Mouse (Mus musculus) effector memory CD4-positive, alpha-beta T cell, adult 7 months (primary cell): ENCODE results near the gene Tepsin. TPM values are rescaled to one million over a fixed set of nuclear protein-coding genes. Genes with fewer than 3 reads are reported as not detected.

Source experiments
- polyA plus RNA-seq: library from polyadenylated mRNA; unstranded; fragments of 100-300 nt; shearing (Covaris generic); gene quantifications from one replicate; pipeline ENCODE4 v1.2.1, GENCODE M21; 2017

Gene Tepsin
- polyA plus RNA-seq = 14.9 TPM

DNA sequence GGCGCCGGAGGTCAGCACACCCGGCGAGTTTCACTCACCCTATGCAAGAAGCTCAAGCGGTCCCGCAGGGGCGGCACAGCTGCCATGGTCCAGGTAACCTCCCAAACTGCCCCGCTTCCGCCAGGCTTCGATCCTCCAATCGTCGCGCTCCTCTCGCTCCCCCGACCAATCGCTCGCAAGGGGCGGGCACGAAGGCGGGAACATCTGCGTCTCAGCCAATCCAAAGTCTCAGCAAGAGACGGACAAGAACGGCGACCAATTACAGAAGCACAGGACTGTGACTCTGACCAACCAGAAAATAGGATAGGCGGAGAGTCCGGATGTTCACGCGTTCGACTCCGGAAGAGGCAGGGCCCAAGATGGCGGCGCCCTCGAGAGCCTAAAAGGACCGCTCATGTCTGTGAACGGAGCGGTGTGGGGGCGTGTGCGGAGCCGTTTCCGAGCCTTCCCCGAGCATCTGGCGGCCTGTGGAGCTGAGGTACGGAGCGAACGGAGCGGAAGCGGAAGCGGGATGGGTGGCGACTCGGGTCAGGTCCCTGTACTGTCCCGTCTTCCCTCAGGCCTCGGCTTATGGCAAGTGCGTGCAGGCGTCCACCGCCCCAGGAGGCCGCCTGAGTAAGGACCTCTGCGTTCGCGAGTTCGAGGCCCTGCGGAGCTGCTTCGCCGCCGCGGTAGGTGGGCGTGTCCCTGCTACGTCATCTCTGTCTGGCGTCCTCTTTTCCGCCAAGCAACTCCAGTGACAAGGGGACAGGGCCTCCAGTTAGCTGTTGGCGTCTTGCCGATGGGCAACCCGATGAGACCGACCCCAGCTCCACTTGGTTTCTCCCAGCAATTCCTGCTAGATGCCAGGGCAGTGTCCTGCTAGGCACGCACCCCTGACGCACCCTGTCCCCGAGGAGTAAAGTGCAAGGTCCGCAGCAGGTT, at the start of gene Tepsin, which contains the start of gene Ndufaf8:
Gene Tepsin, minus strand, starts transcription at position 144 of the 924 bp plus-strand sequence.
Gene Ndufaf8, plus strand, starts transcription at position 341 of the 924 bp plus-strand sequence.

DNA sequence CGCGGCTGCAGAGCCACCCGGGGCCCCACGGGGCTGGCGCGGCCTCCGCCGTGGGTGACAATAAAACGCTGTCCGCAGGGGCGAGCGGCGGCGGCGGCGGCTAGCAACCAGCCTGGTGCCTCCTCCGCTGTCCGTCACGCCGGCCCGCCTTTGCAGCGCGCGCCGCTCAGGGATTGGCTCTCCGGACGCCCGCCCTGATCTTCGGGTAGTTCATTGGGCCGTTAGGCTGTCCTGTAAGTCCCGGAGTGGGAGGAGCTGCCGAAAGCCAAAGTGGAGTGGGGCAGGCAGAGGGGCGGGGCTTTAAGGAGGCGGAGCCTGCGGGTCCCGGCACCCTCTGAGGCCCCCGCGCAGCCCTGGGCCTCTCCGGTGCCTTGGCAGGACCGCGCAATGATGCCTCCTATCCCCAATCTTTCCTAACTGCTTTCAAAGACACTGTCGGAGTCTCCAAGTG, 11.8 kb downstream of the Tepsin start, which contains the start of gene Cep131:
Gene Cep131, minus strand, starts transcription at position 126 of the 451 bp plus-strand sequence.

DNA sequence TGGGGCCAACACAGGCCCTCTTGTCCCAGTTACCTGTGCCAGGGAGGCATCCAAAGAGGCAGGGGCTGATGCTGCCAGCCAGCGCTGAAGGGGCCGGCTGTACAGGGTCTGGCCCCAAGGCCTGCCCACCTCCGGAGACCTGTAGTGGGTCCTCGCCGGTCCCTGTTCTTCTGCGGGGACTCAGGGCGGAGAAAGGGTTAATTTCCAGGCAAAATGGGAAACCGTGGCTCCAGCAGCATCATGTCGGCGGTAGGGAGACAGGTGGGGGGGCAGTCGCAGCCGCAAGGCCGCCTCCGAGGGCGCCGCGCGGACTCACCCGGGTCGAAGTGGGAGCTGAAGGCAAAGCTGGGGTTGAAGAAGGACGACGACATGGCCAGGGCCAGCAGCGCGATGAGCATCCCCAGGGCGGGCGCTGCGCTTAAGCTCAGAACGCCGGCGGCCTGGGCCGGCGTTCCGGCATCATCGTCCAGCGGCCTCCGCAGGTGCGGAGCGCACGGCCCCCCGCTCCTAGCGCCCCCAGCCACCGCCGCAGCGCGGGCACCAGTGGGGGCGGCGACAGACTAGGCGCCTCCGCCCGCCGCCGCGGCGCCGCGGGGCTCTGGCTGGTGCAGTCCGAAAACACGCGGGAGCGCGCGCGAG, 51.9 kb downstream of the Tepsin start, which contains the start of gene Aatk:
Gene Aatk, minus strand, starts transcription at position 615 of the 639 bp plus-strand sequence.

Other genes with a start within 250 kb of the Tepsin start
- gene Chmp6, start 185.3 kb downstream of the Tepsin start, polyA plus RNA-seq = 30.9 TPM
- 17.8 TPM for gene Baiap2, start 156.0 kb downstream of the Tepsin start, polyA plus RNA-seq
- gene Aatk, start 51.6 kb downstream of the Tepsin start, polyA plus RNA-seq = 0.80 TPM
- 2.8 TPM for gene Cep131, start 11.9 kb downstream of the Tepsin start, polyA plus RNA-seq
- gene Ndufaf8, start 197 bp upstream of the Tepsin start, polyA plus RNA-seq = 67.2 TPM
- gene Slc38a10, start 52.6 kb upstream of the Tepsin start, polyA plus RNA-seq = 121 TPM
- 0.18 TPM for gene Bahcc1, start 134.2 kb upstream of the Tepsin start, polyA plus RNA-seq
- 2,851 TPM for gene Actg1, start 249.8 kb upstream of the Tepsin start, polyA plus RNA-seq